Mouse (Mus musculus) liver, adult 2 months (tissue): ENCODE measurements at regions not wholly inside any gene's neighbourhood (a gene's known extent, or its start where the extent isn't known, plus 50 kb on each side); places are given as distances from the start of the nearest gene placed in this dataset.

Source experiments
- CTCF ChIP-seq: fragments of 200-500 bp; IDR thresholded peaks from 2 replicates; pipeline ENCODE4 v1.5.1; 2011; ENCODE audit warnings: low read depth, low read length, control low read depth
- POLR2A ChIP-seq: fragments of 200-500 bp; IDR thresholded peaks from 2 replicates; pipeline ENCODE4 v1.6.1; 2011; ENCODE audit warnings: low read length, control low read depth; ENCODE audit not compliant: insufficient read depth; ENCODE audit errors: extremely low read depth

DNA sequence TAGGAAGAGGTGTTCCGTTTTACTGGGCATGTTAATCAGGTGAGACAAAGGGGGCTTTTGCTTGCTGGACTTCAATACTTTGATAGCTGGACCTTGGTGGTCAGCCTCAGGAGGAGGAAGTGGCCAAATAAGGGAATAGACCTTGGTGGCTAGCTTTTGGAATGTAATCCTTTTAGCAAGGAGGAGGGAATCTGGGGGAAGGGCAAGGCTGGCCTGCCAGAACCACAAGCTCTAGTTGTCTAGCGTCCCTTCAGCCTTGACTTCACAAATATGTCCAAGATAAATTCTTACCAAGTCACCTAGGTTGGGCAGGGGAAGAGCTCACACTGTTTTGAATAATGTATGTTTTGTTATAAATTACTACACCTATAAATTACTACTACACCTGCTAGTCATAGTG lies 110.4 kb downstream of the Katnal1 start:
- TF ChIP-seq CTCF (no peak), POLR2A (no peak)
